13 mouse cellular contexts compared by ENCODE assay signal in genomic region chr5:117937186-117937585, GRCm38 (mm10).
"Had no signal": no experiment of that assay in that cellular context is flagged by ENCODE, and none has a peak within 500 bp of the region (broad histone marks: within the 10 kb centered on the region; RNA-seq: fewer than 3 reads in every experiment).

No protein-coding gene starts in this region.

- H3K36me3 ChIP-seq: limb, embryonic 12.5 days; liver, embryonic 13.5 days; midbrain, embryonic 13.5 days had no signal

- H3K9me3 ChIP-seq: limb, embryonic 12.5 days; liver, embryonic 13.5 days; midbrain, embryonic 13.5 days had no signal

- H3K4me3 ChIP-seq: limb, embryonic 12.5 days; liver, embryonic 13.5 days; midbrain, embryonic 13.5 days had no signal

- H3K4me2 ChIP-seq: limb, embryonic 12.5 days; liver, embryonic 13.5 days; midbrain, embryonic 13.5 days had no signal

- H3K9ac ChIP-seq: liver, embryonic 13.5 days; liver, postnatal 0 days; midbrain, embryonic 13.5 days had no signal

- H3K27ac ChIP-seq: kidney, postnatal 0 days; limb, embryonic 12.5 days; liver, embryonic 13.5 days; midbrain, embryonic 13.5 days; stomach, postnatal 0 days had no signal

- DNase-seq: kidney, adult 9 months; layer of hippocampus, adult 9-11 months; layer of hippocampus, postnatal 36 days; liver; liver, embryonic 13.5 days; liver, postnatal 0 days; lung, postnatal 36 days; right cerebral cortex, postnatal 14 days; thymus, postnatal 4 days had no signal

- H3K4me1 ChIP-seq: limb, embryonic 12.5 days had no signal

- ATAC-seq: liver, postnatal 0 days; midbrain, embryonic 13.5 days had no signal
